ENCODE assay signal across 9 mouse cellular contexts in the genomic region with DNA sequence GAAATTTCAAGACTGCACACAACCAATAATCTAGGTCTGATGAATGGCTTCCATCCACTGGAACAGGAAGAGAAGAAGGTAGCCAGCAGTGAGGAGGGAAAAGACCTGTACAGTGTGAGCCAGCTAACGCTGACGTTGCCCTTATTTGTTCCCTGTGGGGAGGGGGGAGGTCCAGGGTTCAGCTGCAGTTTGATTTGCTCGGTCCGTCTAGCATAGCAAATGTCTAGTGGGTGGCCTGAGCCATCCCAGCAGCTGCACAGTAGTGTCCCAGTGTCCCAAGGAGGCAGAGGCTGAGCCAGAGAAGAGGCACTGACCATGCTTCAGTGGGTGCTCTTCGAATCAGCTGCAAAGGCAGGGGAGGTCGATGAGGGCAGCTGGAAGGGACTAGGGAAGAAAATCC.
A peak's percentile ranks its signal among the peaks of the same experiment; 100 is the strongest.
DNase-seq lines count a peak whose midpoint lies in the region; ATAC-seq and TF ChIP-seq lines count a peak whose summit lies in the region.
"Had no signal": no experiment of that assay in that cellular context is flagged by ENCODE, and none has a peak within 500 bp of the region (broad histone marks: within the 10 kb centered on the region; RNA-seq: fewer than 3 reads in every experiment).

No protein-coding gene starts in this region.

- TF ChIP-seq POLR2A in CH12.LX (IDR thresholded peaks at IDR 0.05; ENCODE audit: low read depth, low read length) = no peak

- no peak for ATAC-seq in intestine, embryonic 16.5 days
- peak; percentile 71 for ATAC-seq in liver, postnatal 0 days

- DNase-seq in CH12.LX (ENCODE audit: extremely low read depth) = peak; percentile 34
- peak; percentile 2 for DNase-seq in Muller cell, postnatal 12 days (ENCODE audit: inconsistent ontology term)
- DNase-seq in liver, postnatal 0 days = peak; percentile 17
- DNase-seq in c-Kit-positive CD71-positive TER-119-positive erythroid progenitor cells, embryonic 14.5 days (ENCODE audit: low spot score) = no peak
- no peak for DNase-seq in right cerebral cortex, adult 2 months (ENCODE audit: low spot score in 2 of 2)
- DNase-seq in urinary bladder, adult 2 months (ENCODE audit: low spot score) = no peak
- DNase-seq: cerebellum, postnatal 25 days had no signal

- no peaks in the 10 kb centered on the region for H3K36me3 ChIP-seq in CH12.LX (replicated peaks in 1 of 2; ENCODE audit: control insufficient read depth in 1 of 2, insufficient read depth in 1 of 2, low read length in 1 of 2)
- H3K36me3 ChIP-seq in intestine, embryonic 16.5 days (ENCODE audit: control insufficient read depth, insufficient read depth, low read length) = no peaks in the 10 kb centered on the region
- no peaks in the 10 kb centered on the region for H3K36me3 ChIP-seq in liver, postnatal 0 days (replicated peaks; ENCODE audit: insufficient read depth, low read length)

- no peak for TF ChIP-seq CTCF in CH12.LX (conservative IDR thresholded peaks at IDR 0.05 in 1 of 2, IDR thresholded peaks at IDR 0.05 in 1 of 2; ENCODE audit: low read depth in 2 of 2, low read length in 2 of 2)
- no peak for TF ChIP-seq CTCF in liver, postnatal 0 days (IDR thresholded peaks at IDR 0.05; ENCODE audit: low read depth)

- dilution Hi-C loops in CH12.LX (cut with MboI; ENCODE audit: extremely low pct_ligation_motif_present, extremely low pct_unique_long_range_greater_than_20kb, low sequenced_read_pairs) = no loop called here

- H3K27ac ChIP-seq in CH12.LX (ENCODE audit: insufficient read depth, low read depth) = peak overlapping the region; percentile 14
- H3K27ac ChIP-seq in intestine, embryonic 16.5 days (ENCODE audit: low read length) = peak overlapping the region; percentile 28; the same call in 1 of the 2 replicates
- H3K27ac ChIP-seq in liver, postnatal 0 days (ENCODE audit: low read depth) = peak overlapping the region; percentile 81

- H3K79me2 ChIP-seq in CH12.LX (replicated peaks; ENCODE audit: control insufficient read depth, extremely low read depth, insufficient read depth, poor library complexity, severe bottlenecking) = no peaks in the 10 kb centered on the region

- WGBS in intestine, embryonic 16.5 days = 26% methylated on average over 6 of the region's 6 CpGs
- WGBS in liver, postnatal 0 days (ENCODE audit: insufficient replicate concordance) = 32% methylated on average over 6 of the region's 6 CpGs

- peaks cover 8 to 24% of the 10 kb centered on the region in 2 experiments; a peak in 3 of 4 replicates for H3K4me1 ChIP-seq in CH12.LX (ENCODE audit: control insufficient read depth in 1 of 2, insufficient read depth in 2 of 2)
- H3K4me1 ChIP-seq in intestine, embryonic 16.5 days (ENCODE audit: control insufficient read depth, insufficient read depth, low read length) = no peaks in the 10 kb centered on the region
- no peaks in the 10 kb centered on the region; the same call in 1 of the 2 replicates for H3K4me1 ChIP-seq in liver, postnatal 0 days (ENCODE audit: insufficient read depth)

- no peak for TF ChIP-seq EP300 in CH12.LX (IDR thresholded peaks at IDR 0.05; ENCODE audit: low read length)
- no peak for TF ChIP-seq EP300 in liver, postnatal 0 days (IDR thresholded peaks at IDR 0.05; ENCODE audit: low read depth)

- no peak for TF ChIP-seq RAD21 in CH12.LX (IDR thresholded peaks at IDR 0.05; ENCODE audit: low read depth, low read length)

- H3K4me3 ChIP-seq in CH12.LX (replicated peaks in 1 of 3; ENCODE audit: low read depth in 2 of 3, low read length in 2 of 3, poor library complexity in 1 of 3) = peak overlapping the region; percentile 13 to 48 (median 41)
- no peak overlapping the region for H3K4me3 ChIP-seq in intestine, embryonic 16.5 days (ENCODE audit: low read length)
- no peak overlapping the region for H3K4me3 ChIP-seq in liver, postnatal 0 days (ENCODE audit: low read depth, low read length)
- H3K4me3 ChIP-seq: megakaryocyte, embryonic 14.5 days had no signal

- H3K27me3 ChIP-seq in CH12.LX (replicated peaks) = no peaks in the 10 kb centered on the region
- H3K27me3 ChIP-seq in intestine, embryonic 16.5 days (replicated peaks; ENCODE audit: control insufficient read depth, insufficient read depth, low read length) = peaks cover 1% of the 10 kb centered on the region; the same call in 1 of the 2 replicates
- no peaks in the 10 kb centered on the region for H3K27me3 ChIP-seq in liver, postnatal 0 days (ENCODE audit: insufficient read depth, low read length)

- H3K9ac ChIP-seq in CH12.LX (ENCODE audit: insufficient read depth, low read depth) = peak overlapping the region; percentile 41; the same call in 1 of the 2 replicates
- no peak overlapping the region for H3K9ac ChIP-seq in intestine, embryonic 16.5 days (ENCODE audit: low read depth, low read length)
- H3K9ac ChIP-seq in liver, postnatal 0 days (replicated peaks) = 0 out of 2 replicates have a peak overlapping the region, but pooled peaks have one; percentile 7

- no peaks in the 10 kb centered on the region for H3K9me3 ChIP-seq in CH12.LX (replicated peaks; ENCODE audit: low read length)
- no peaks in the 10 kb centered on the region for H3K9me3 ChIP-seq in intestine, embryonic 16.5 days (ENCODE audit: control insufficient read depth, low read length)
- no peaks in the 10 kb centered on the region for H3K9me3 ChIP-seq in liver, postnatal 0 days (ENCODE audit: low read length)
- H3K9me3 ChIP-seq: megakaryocyte, embryonic 14.5 days had no signal

- H3K4me2 ChIP-seq in CH12.LX (ENCODE audit: insufficient read depth, low read depth, poor library complexity, severe bottlenecking) = peak overlapping the region; percentile 50; the same call in 1 of the 2 replicates
- no peak overlapping the region for H3K4me2 ChIP-seq in intestine, embryonic 16.5 days (ENCODE audit: low read depth, low read length)
- peak overlapping the region; percentile 32 for H3K4me2 ChIP-seq in liver, postnatal 0 days (ENCODE audit: low read depth, low read length)

- in situ Hi-C loops in CH12.LX (cut with MboI; ENCODE audit: low pct_ligation_motif_present, low pct_unique_long_range_greater_than_20kb, low sequenced_read_pairs) = no loop called here

TF ChIP-seq in CH12.LX, 34 proteins besides CTCF, POLR2A, EP300 and RAD21:
- no peak for TF ChIP-seq ZC3H11A (IDR thresholded peaks at IDR 0.05; ENCODE audit: low read depth, low read length)

Comparison
In these comparisons a context has a peak if more than half of its experiments do, and no peak if none do; other contexts are left out.
1. DNase-seq: peak in CH12.LX (single experiment), Muller cell, postnatal 12 days (single experiment) and liver, postnatal 0 days (single experiment); none in c-Kit-positive CD71-positive TER-119-positive erythroid progenitor cells, embryonic 14.5 days (single experiment), right cerebral cortex, adult 2 months (0 of 2) and urinary bladder, adult 2 months (single experiment).
2. H3K27ac ChIP-seq: peak in every context shown above with its lines; median percentile 81 in liver, postnatal 0 days; 28 in intestine, embryonic 16.5 days; 14 in CH12.LX.
3. H3K4me3 ChIP-seq: peak in CH12.LX (3 of 3); none in intestine, embryonic 16.5 days (single experiment) and liver, postnatal 0 days (single experiment).